Mouse (Mus musculus) CH12.LX (cell line): ENCODE results near the gene Irf2bp2. TPM values are rescaled to one million over a fixed set of nuclear protein-coding genes. Genes with fewer than 3 reads are reported as not detected.

ENCODE experiments used
- DNase-seq: peaks from one replicate; pipeline ENCODE4 v3.0.0-alpha.2; 2013; ENCODE audit errors: extremely low read depth
- H3K27ac ChIP-seq: 2 replicates; pipeline ENCODE4 v1.5.1; 2012; ENCODE audit warnings: low read depth, mild to moderate bottlenecking, control low read depth, moderate library complexity; ENCODE audit not compliant: insufficient read depth
- H3K27me3 ChIP-seq: replicated peaks from 2 replicates; pipeline ENCODE3; 2012; ENCODE audit warnings: inconsistent platforms
- H3K36me3 ChIP-seq, 2 experiments: replicated peaks in 1 of 2; 2 replicates each; pipeline versions ENCODE3 to v1.6.1; 2012; ENCODE audit warnings: inconsistent platforms in 1 of 2, low read length in 1 of 2, mild to moderate bottlenecking in 1 of 2, mixed read lengths in 1 of 2, moderate library complexity in 1 of 2; ENCODE audit not compliant: control insufficient read depth in 1 of 2, insufficient read depth in 1 of 2
- H3K4me1 ChIP-seq, 2 experiments: 2 replicates each; pipeline ENCODE4 v1.6.1; 2012; ENCODE audit warnings: inconsistent platforms in 1 of 2, moderate library complexity in 1 of 2; ENCODE audit not compliant: insufficient read depth in 2 of 2, control insufficient read depth in 1 of 2
- H3K4me2 ChIP-seq: 2 replicates; pipeline ENCODE4 v1.6.1; 2012; ENCODE audit warnings: low read depth, mild to moderate bottlenecking, control low read depth; ENCODE audit not compliant: poor library complexity, insufficient read depth, severe bottlenecking
- H3K4me3 ChIP-seq, 3 experiments: fragments of 150-350 bp in 1 of 3; sonication (generic) in 1 of 3; replicated peaks in 1 of 3; 2 replicates each; pipeline versions ENCODE3 to v1.5.1; 2011 to 2012; ENCODE audit warnings: low read depth in 2 of 3, low read length in 2 of 3, mild to moderate bottlenecking in 2 of 3, moderate library complexity in 2 of 3, control low read depth in 1 of 3, improper control_type of control experiment in 1 of 3, inconsistent platforms in 1 of 3, mixed read lengths in 1 of 3; ENCODE audit not compliant: poor library complexity in 1 of 3
- H3K79me2 ChIP-seq: replicated peaks from 2 replicates; pipeline ENCODE4 v1.6.1; 2012; ENCODE audit warnings: mild to moderate bottlenecking, moderate library complexity; ENCODE audit not compliant: control insufficient read depth, poor library complexity, insufficient read depth, severe bottlenecking; ENCODE audit errors: extremely low read depth
- H3K9ac ChIP-seq: 2 replicates; pipeline ENCODE4 v1.6.1; 2012; ENCODE audit warnings: low read depth, mild to moderate bottlenecking, control low read depth, moderate library complexity; ENCODE audit not compliant: insufficient read depth
- H3K9me3 ChIP-seq: replicated peaks from 2 replicates; pipeline ENCODE3; 2012; ENCODE audit warnings: low read length, inconsistent platforms, mixed read lengths
- BHLHE40 ChIP-seq: IDR thresholded peaks from 2 replicates; pipeline ENCODE4 v1.6.1; 2011; ENCODE audit warnings: mild to moderate bottlenecking, low read depth, low read length, improper control_type of control experiment
- CHD2 ChIP-seq: IDR thresholded peaks from 2 replicates; pipeline ENCODE4 v1.6.1; 2011; ENCODE audit warnings: low read length, improper control_type of control experiment
- E2F4 ChIP-seq: IDR thresholded peaks from 2 replicates; pipeline ENCODE4 v1.6.1; 2011; ENCODE audit warnings: low read depth, low read length, improper control_type of control experiment; ENCODE audit not compliant: insufficient replicate concordance
- ELF1 ChIP-seq: IDR thresholded peaks from 2 replicates; pipeline ENCODE4 v1.6.1; 2014; ENCODE audit warnings: low read depth, mild to moderate bottlenecking, inconsistent platforms, low read length, improper control_type of control experiment
- EP300 ChIP-seq: IDR thresholded peaks from 2 replicates; pipeline ENCODE4 v1.6.1; 2011; ENCODE audit warnings: low read length, improper control_type of control experiment
- IRF4 ChIP-seq: IDR thresholded peaks from 2 replicates; pipeline ENCODE4 v1.6.1; 2014; ENCODE audit warnings: low read depth, mild to moderate bottlenecking, inconsistent platforms, low read length, improper control_type of control experiment
- JUND ChIP-seq: conservative IDR thresholded peaks from 2 replicates; pipeline ENCODE4 v1.6.1; 2011; ENCODE audit warnings: low read depth, low read length, improper control_type of control experiment
- MAX ChIP-seq: IDR thresholded peaks from 2 replicates; pipeline ENCODE4 v1.6.1; 2011; ENCODE audit warnings: low read length, improper control_type of control experiment
- MAZ ChIP-seq: IDR thresholded peaks from 2 replicates; pipeline ENCODE4 v1.6.1; 2012; ENCODE audit warnings: low read depth, mild to moderate bottlenecking, inconsistent platforms, low read length, improper control_type of control experiment, moderate library complexity
- MEF2A ChIP-seq: IDR thresholded peaks from 2 replicates; pipeline ENCODE4 v1.6.1; 2014; ENCODE audit warnings: low read depth, mild to moderate bottlenecking, inconsistent platforms, low read length, improper control_type of control experiment, borderline replicate concordance
- MXI1 ChIP-seq: IDR thresholded peaks from 2 replicates; pipeline ENCODE4 v1.6.1; 2011; ENCODE audit warnings: mild to moderate bottlenecking, low read depth, low read length, improper control_type of control experiment
- NRF1 ChIP-seq: IDR thresholded peaks from 2 replicates; pipeline ENCODE4 v1.6.1; 2014; ENCODE audit warnings: low read depth, mild to moderate bottlenecking, inconsistent platforms, low read length, improper control_type of control experiment, moderate library complexity
- POLR2AphosphoS2 ChIP-seq: IDR thresholded peaks from 2 replicates; pipeline ENCODE4 v1.6.1; 2011; ENCODE audit warnings: low read depth, low read length, improper control_type of control experiment
- RCOR1 ChIP-seq: conservative IDR thresholded peaks from 2 replicates; pipeline ENCODE4 v1.6.1; 2012; ENCODE audit warnings: low read depth, mild to moderate bottlenecking, inconsistent platforms, low read length, improper control_type of control experiment
- SMC3 ChIP-seq: IDR thresholded peaks from 2 replicates; pipeline ENCODE4 v1.6.1; 2011; ENCODE audit warnings: low read depth, low read length, improper control_type of control experiment
- TCF12 ChIP-seq: IDR thresholded peaks from 2 replicates; pipeline ENCODE4 v1.6.1; 2014; ENCODE audit warnings: low read depth, mild to moderate bottlenecking, inconsistent platforms, low read length, improper control_type of control experiment
- UBTF ChIP-seq: IDR thresholded peaks from 2 replicates; pipeline ENCODE4 v1.6.1; 2012; ENCODE audit warnings: low read depth, mild to moderate bottlenecking, inconsistent platforms, low read length, improper control_type of control experiment, moderate library complexity
- USF1 ChIP-seq: IDR thresholded peaks from 2 replicates; pipeline ENCODE4 v1.6.1; 2014; ENCODE audit warnings: low read depth, mild to moderate bottlenecking, inconsistent platforms, low read length, improper control_type of control experiment
- ZKSCAN1 ChIP-seq: IDR thresholded peaks from 2 replicates; pipeline ENCODE4 v1.6.1; 2012; ENCODE audit warnings: low read depth, inconsistent platforms, low read length, improper control_type of control experiment, borderline replicate concordance
- dilution Hi-C: fragments of 300-500 bp; cut with MboI; formaldehyde crosslinking; loops from 2 replicates; pipeline ENCODE4 v1.14.3; 2020; ENCODE audit warnings: low sequenced_read_pairs; ENCODE audit not compliant: extremely low pct_unique_long_range_greater_than_20kb, extremely low pct_ligation_motif_present
- in situ Hi-C: fragments of 300-500 bp; cut with MboI; formaldehyde crosslinking; loops from 3 replicates; pipeline ENCODE4 v1.14.3; 2019; ENCODE audit warnings: low sequenced_read_pairs, low pct_ligation_motif_present, low pct_unique_long_range_greater_than_20kb, mixed read lengths
- polyA plus RNA-seq: library from polyadenylated mRNA; unstranded; fragments of >175 nt; gene quantifications from 2 replicates; pipeline ENCODE4 v1.2.1, GENCODE M21; 2012; ENCODE audit warnings: low read depth; ENCODE audit not compliant: insufficient read length
- total RNA-seq, 2 experiments: library from RNA; depleted of rRNA; stranded (reverse); fragments of 300-350 nt in 1 of 2; fragments of >200 nt in 1 of 2; gene quantifications; 2 replicates each; pipeline ENCODE4 v1.2.3; 2012 to 2014

Irf2bp2 gene
- total and polyA plus RNA-seq, 3 experiments = 19.9 to 31.2 (median 28.6) TPM

- in situ Hi-C loops = no loop called here
- Histone ChIP-seq H3K9me3 (peaks cover under 1% of the 10 kb centered on the region), H3K27me3 (no peaks in the 10 kb centered on the region), H3K4me1 (peaks cover 21 to 51% of the 10 kb centered on the region in 2 experiments), H3K27ac (no peak overlapping the region), H3K36me3 (no peaks in the 10 kb centered on the region), H3K9ac (no peak overlapping the region), H3K4me2 (no peak overlapping the region), H3K79me2 (no peaks in the 10 kb centered on the region), H3K4me3 (no peak overlapping the region)
- TF ChIP-seq MXI1 = no peak
- no peak for TF ChIP-seq SMC3
- no peak for TF ChIP-seq MAZ
- no peak for TF ChIP-seq MAX
- no peak for TF ChIP-seq NRF1
- TF ChIP-seq USF1 = no peak
- dilution Hi-C loops = no loop called here
- no peak for DNase-seq
Observed at GRCm38 (mm10) chr8:126566446-126567062, 27.2 kb downstream of the Irf2bp2 start.

- Histone ChIP-seq H3K27ac (no peak overlapping the region), H3K9ac (no peak overlapping the region), H3K27me3 (no peaks in the 10 kb centered on the region), H3K4me2 (no peak overlapping the region), H3K4me3 (no peak overlapping the region), H3K9me3 (peaks cover 3% of the 10 kb centered on the region), H3K79me2 (no peaks in the 10 kb centered on the region), H3K36me3 (no peaks in the 10 kb centered on the region), H3K4me1 (peaks cover 16 to 48% of the 10 kb centered on the region in 2 experiments)
- dilution Hi-C loops = no loop called here
- no peak for DNase-seq
- in situ Hi-C loops = no loop called here
- no peak for TF ChIP-seq JUND
- TF ChIP-seq ELF1 = no peak
- no peak for TF ChIP-seq E2F4
- TF ChIP-seq MEF2A = no peak
- no peak for TF ChIP-seq NRF1
- TF ChIP-seq CHD2 = no peak
- TF ChIP-seq RCOR1 = no peak
- TF ChIP-seq IRF4 = no peak
- no peak for TF ChIP-seq TCF12
- TF ChIP-seq POLR2AphosphoS2 = no peak
- no peak for TF ChIP-seq UBTF
- TF ChIP-seq BHLHE40 = no peak
- no peak for TF ChIP-seq EP300
- no peak for TF ChIP-seq ZKSCAN1
Observed at GRCm38 (mm10) chr8:126565954-126566445, 27.8 kb downstream of the Irf2bp2 start.
